28 mouse cellular contexts compared by ENCODE assay signal in the genomic region with DNA sequence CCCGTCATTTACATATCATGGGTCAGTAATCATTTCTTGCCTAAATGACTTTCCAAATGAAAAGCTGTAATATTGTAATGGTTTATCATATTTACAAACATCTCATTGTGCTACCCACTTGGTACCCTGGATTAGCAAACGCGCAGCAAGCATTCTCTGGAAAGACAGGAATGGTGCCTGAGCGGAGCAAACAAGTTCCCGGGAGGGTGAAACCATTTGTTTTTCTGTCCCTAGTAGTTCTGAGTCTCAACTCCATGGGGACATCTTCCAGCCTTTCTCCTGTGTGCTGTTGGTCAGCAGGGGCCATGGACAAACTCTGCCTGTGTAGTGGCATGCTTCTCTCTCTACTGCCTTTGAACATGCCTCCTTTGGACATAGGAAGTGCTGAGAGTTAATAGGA.
"Had no signal": no experiment of that assay in that cellular context is flagged by ENCODE, and none has a peak within 500 bp of the region (broad histone marks: within the 10 kb centered on the region; RNA-seq: fewer than 3 reads in every experiment).

No protein-coding gene starts in this region.

- ATAC-seq: forebrain, embryonic 13.5 days; forebrain, embryonic 14.5 days; forebrain, embryonic 15.5 days; forebrain, embryonic 16.5 days; forebrain, postnatal 0 days had no signal

- H3K4me2 ChIP-seq: embryonic facial prominence, embryonic 12.5 days; embryonic facial prominence, embryonic 13.5 days; embryonic facial prominence, embryonic 15.5 days; forebrain, embryonic 12.5 days; forebrain, embryonic 13.5 days; forebrain, embryonic 15.5 days had no signal

- H3K4me3 ChIP-seq: embryonic facial prominence, embryonic 10.5 days; embryonic facial prominence, embryonic 12.5 days; embryonic facial prominence, embryonic 13.5 days; embryonic facial prominence, embryonic 15.5 days; erythroblast, embryonic 14.5 days; forebrain, embryonic 10.5 days; forebrain, embryonic 12.5 days; forebrain, embryonic 13.5 days; forebrain, embryonic 15.5 days; gastrocnemius, adult 2 months; heart, adult 2 months had no signal

- H3K9ac ChIP-seq: embryonic facial prominence, embryonic 12.5 days; embryonic facial prominence, embryonic 13.5 days; embryonic facial prominence, embryonic 15.5 days; forebrain, embryonic 12.5 days; forebrain, embryonic 13.5 days; forebrain, embryonic 15.5 days; forebrain, postnatal 0 days had no signal

- H3K4me1 ChIP-seq: embryonic facial prominence, embryonic 12.5 days; forebrain, embryonic 10.5 days; forebrain, embryonic 12.5 days; forebrain, embryonic 13.5 days; forebrain, embryonic 15.5 days had no signal

- DNase-seq: cerebellum, adult 2 months; cerebellum, adult 8-10 months; cerebellum, adult 9-10 months; cerebellum, adult 9-11 months; cerebellum, postnatal 10 days; cerebellum, postnatal 14 days; cerebellum, postnatal 25 days; cerebellum, postnatal 36 days; embryo, embryonic 11 days; forebrain, postnatal 0 days; gastrocnemius, adult 2 months; gastrocnemius, postnatal 10 days; gastrocnemius, postnatal 14 days; gastrocnemius, postnatal 25 days; gastrocnemius, postnatal 36 days; heart, adult 18-20 months; heart, adult 2 months had no signal

- H3K36me3 ChIP-seq: embryonic facial prominence, embryonic 10.5 days; embryonic facial prominence, embryonic 12.5 days; embryonic facial prominence, embryonic 13.5 days; embryonic facial prominence, embryonic 15.5 days; forebrain, embryonic 10.5 days; forebrain, embryonic 12.5 days; forebrain, embryonic 15.5 days had no signal

- H3K9me3 ChIP-seq: embryonic facial prominence, embryonic 10.5 days; embryonic facial prominence, embryonic 12.5 days; embryonic facial prominence, embryonic 13.5 days; embryonic facial prominence, embryonic 15.5 days; forebrain, embryonic 10.5 days; forebrain, embryonic 12.5 days; forebrain, embryonic 13.5 days; forebrain, embryonic 15.5 days had no signal

- H3K27me3 ChIP-seq: embryonic facial prominence, embryonic 12.5 days; embryonic facial prominence, embryonic 13.5 days; embryonic facial prominence, embryonic 15.5 days; forebrain, embryonic 12.5 days; forebrain, embryonic 13.5 days; forebrain, embryonic 15.5 days had no signal

- H3K27ac ChIP-seq: embryonic facial prominence, embryonic 10.5 days; embryonic facial prominence, embryonic 12.5 days; embryonic facial prominence, embryonic 13.5 days; embryonic facial prominence, embryonic 15.5 days; forebrain, embryonic 10.5 days; forebrain, embryonic 12.5 days; forebrain, embryonic 13.5 days; forebrain, embryonic 15.5 days; gastrocnemius, adult 2 months; heart, adult 2 months had no signal
